Mouse (Mus musculus): ENCODE results near the gene Stx8.
A peak's percentile ranks its signal among the peaks of the same experiment; 100 is the strongest.

DNA sequence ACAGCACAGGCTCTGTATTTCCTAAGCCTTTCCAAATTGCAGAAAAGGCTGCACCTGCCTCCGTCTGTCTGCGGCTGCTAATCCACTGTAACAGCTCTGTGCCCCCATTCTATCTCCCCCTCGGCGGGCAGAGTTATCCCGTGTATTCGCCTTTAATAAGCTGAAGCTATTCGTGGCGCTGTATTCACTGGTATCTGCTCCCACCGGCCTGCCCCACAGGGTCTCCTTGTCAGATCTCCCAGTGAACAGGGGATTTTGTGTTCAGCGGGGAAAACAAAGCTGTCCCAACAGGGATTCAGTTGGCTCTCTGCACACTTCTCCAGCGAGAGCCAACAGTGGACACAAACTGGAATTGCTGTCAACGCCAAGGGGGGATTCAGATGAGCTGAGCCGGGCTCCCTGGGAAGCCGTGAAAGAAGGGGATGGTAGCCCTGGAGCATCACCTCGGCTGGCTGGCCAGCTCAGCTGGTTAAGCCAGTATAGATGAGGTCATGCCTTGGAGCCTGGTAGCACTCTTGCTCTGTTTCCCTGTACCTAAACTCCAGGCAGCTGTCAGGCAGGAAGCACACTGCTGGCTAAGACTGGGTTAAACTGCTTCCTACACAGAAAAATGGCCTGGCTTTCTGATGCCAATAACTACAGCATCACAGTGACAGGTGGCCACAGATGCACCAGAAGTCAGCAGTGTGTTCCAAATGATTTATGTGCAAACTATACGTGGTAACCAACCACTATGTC is 278.4 kb downstream of the Stx8 start:
- TF ChIP-seq POLR2AphosphoS2 (IDR thresholded peaks at IDR 0.05; ENCODE audit: insufficient read length, low read depth) (no peak), MYOD1 (IDR thresholded peaks at IDR 0.05; ENCODE audit: control insufficient read depth in 1 of 3, insufficient read length in 2 of 3, low read depth in 2 of 3) (peak in 1 of 3 experiments; percentile 48), POLR2A (IDR thresholded peaks at IDR 0.05; ENCODE audit: insufficient read length, low read depth) (no peak), E2F4 (IDR thresholded peaks at IDR 0.05; ENCODE audit: insufficient read depth) (no peak), CEBPB (IDR thresholded peaks at IDR 0.05; ENCODE audit: insufficient read depth, poor library complexity, severe bottlenecking) (no peak), SRF (IDR thresholded peaks at IDR 0.05; ENCODE audit: control insufficient read depth, insufficient read length, low read depth) (no peak), TCF12 (IDR thresholded peaks at IDR 0.05; ENCODE audit: insufficient read depth, poor library complexity, severe bottlenecking) (no peak), REST (IDR thresholded peaks at IDR 0.05; ENCODE audit: insufficient read depth, insufficient read length) (no peak), USF1 (IDR thresholded peaks at IDR 0.05; ENCODE audit: low read depth) (no peak)

All from myocyte (in vitro differentiated cells).